Comparison of ENCODE assay signal across 7 mouse cellular contexts in genomic region chr4:62359256-62359775, GRCm38 (mm10). TPM values are rescaled to one million over a fixed set of nuclear protein-coding genes. Genes with fewer than 3 reads are reported as not detected.
DNase-seq lines count a peak whose midpoint lies in the region; ATAC-seq and TF ChIP-seq lines count a peak whose summit lies in the region.

No protein-coding gene starts in this region.

- peaks cover 10% of the 10 kb centered on the region; the same call in 1 of the 2 replicates for H3K4me1 ChIP-seq in spleen, adult 2 months (ENCODE audit: control insufficient read depth, insufficient read depth, insufficient read length)
- H3K4me1 ChIP-seq in forebrain, embryonic 10.5 days, result peaks cover 24% of the 10 kb centered on the region
- peaks cover 12% of the 10 kb centered on the region for H3K4me1 ChIP-seq in liver, embryonic 11.5 days (replicated peaks; ENCODE audit: control insufficient read depth, insufficient read depth, low read length)

- no peak for DNase-seq in spleen, adult 2 months (ENCODE audit: low read depth in 1 of 2, low spot score in 2 of 2)
- DNase-seq in spleen, postnatal 4 days (ENCODE audit: low spot score in 2 of 2), result no peak
- no peak for DNase-seq in forebrain, embryonic 10.5 days (ENCODE audit: extremely low spot score, low spot score)
- DNase-seq in liver, embryonic 11.5 days (ENCODE audit: low spot score), result no peak
- DNase-seq in ovary, postnatal 36 days (ENCODE audit: low spot score), result no peak
- DNase-seq in left cerebral cortex, postnatal 14 days (ENCODE audit: low spot score in 2 of 2), result no peak
- no peak for DNase-seq in left cerebral cortex, adult 9 months (ENCODE audit: low spot score in 2 of 2)

- intact Hi-C loops in left cerebral cortex, postnatal 14 days (cut with DNase I), result no loop called here

- no peak for TF ChIP-seq CTCF in spleen, adult 2 months (IDR thresholded peaks at IDR 0.05; ENCODE audit: extremely low read depth, insufficient read depth, insufficient read length, insufficient replicate concordance)

- no peak for ATAC-seq in liver, embryonic 11.5 days (replicated peaks; ENCODE audit: low FRiP score)

- 32% methylated on average over 7 of the region's 7 CpGs for WGBS in spleen, adult 2 months
- WGBS in forebrain, embryonic 10.5 days, result 64% methylated on average over 7 of the region's 7 CpGs
- WGBS in liver, embryonic 11.5 days, result 32% methylated on average over 7 of the region's 7 CpGs

- no peak for TF ChIP-seq POLR2A in spleen, adult 2 months (IDR thresholded peaks at IDR 0.05; ENCODE audit: low read depth, low read length)

- no peaks in the 10 kb centered on the region for H3K27me3 ChIP-seq in spleen, adult 2 months (ENCODE audit: control insufficient read depth, insufficient read depth, low read length)
- no peaks in the 10 kb centered on the region for H3K27me3 ChIP-seq in forebrain, embryonic 10.5 days (ENCODE audit: poor library complexity, severe bottlenecking)
- H3K27me3 ChIP-seq in liver, embryonic 11.5 days (replicated peaks; ENCODE audit: control insufficient read depth, insufficient read depth, low read length), result no peaks in the 10 kb centered on the region

- no peaks in the 10 kb centered on the region for H3K9me3 ChIP-seq in forebrain, embryonic 10.5 days
- H3K9me3 ChIP-seq in liver, embryonic 11.5 days (ENCODE audit: control insufficient read depth, low read length), result no peaks in the 10 kb centered on the region

- H3K27ac ChIP-seq in spleen, adult 2 months (ENCODE audit: insufficient read depth, low read length), result peak overlapping the region; percentile 92; the same call in 1 of the 2 replicates
- peak overlapping the region; percentile 89; the same call in 1 of the 2 replicates for H3K27ac ChIP-seq in forebrain, embryonic 10.5 days
- H3K27ac ChIP-seq in liver, embryonic 11.5 days (ENCODE audit: low read depth, low read length), result no peak overlapping the region

- peak overlapping the region; percentile 86 for H3K4me3 ChIP-seq in spleen, adult 2 months (ENCODE audit: extremely low read depth, insufficient read depth, insufficient read length)
- peak overlapping the region; percentile 63 for H3K4me3 ChIP-seq in forebrain, embryonic 10.5 days
- peak overlapping the region; percentile 72 for H3K4me3 ChIP-seq in liver, embryonic 11.5 days (ENCODE audit: low read depth, low read length)

- peak overlapping the region; percentile 73 for H3K9ac ChIP-seq in liver, embryonic 11.5 days (ENCODE audit: low read depth, low read length)

- peak overlapping the region; percentile 80 for H3K4me2 ChIP-seq in liver, embryonic 11.5 days

- H3K36me3 ChIP-seq in spleen, adult 2 months (ENCODE audit: control insufficient read depth, insufficient read depth, low read length), result no peaks in the 10 kb centered on the region
- H3K36me3 ChIP-seq in forebrain, embryonic 10.5 days (replicated peaks), result no peaks in the 10 kb centered on the region
- no peaks in the 10 kb centered on the region for H3K36me3 ChIP-seq in liver, embryonic 11.5 days (ENCODE audit: control insufficient read depth, insufficient read depth, low read length)

RNA-seq across cellular contexts. Expression of gene Fkbp15, which starts 1.0 kb away (rescaled TPM):
- 32.2 TPM in 2 replicates for polyA plus RNA-seq in spleen, adult 2 months (2012; rRNA removed)
- polyA plus RNA-seq in forebrain, embryonic 10.5 days (2016; fragmentation: Nextera tagmentation; extraction: Ambion mirVana), result 18.1 and 18.5 TPM in 2 replicates
- polyA plus RNA-seq in liver, embryonic 11.5 days (2014; fragmentation: Nextera tagmentation; extraction: Ambion mirVana), result 26.9 and 29.9 TPM in 2 replicates
- 10 to 100 TPM; 37.3 to 40.2 TPM for total RNA-seq in left cerebral cortex, postnatal 14 days (2021)

RNA-seq across cellular contexts. Expression of gene Slc31a1, which starts 1.2 kb away (rescaled TPM):
- polyA plus RNA-seq in spleen, adult 2 months (2012; rRNA removed), result 5.0 and 5.4 TPM in 2 replicates
- 54.9 and 55.1 TPM in 2 replicates for polyA plus RNA-seq in forebrain, embryonic 10.5 days (2016; fragmentation: Nextera tagmentation; extraction: Ambion mirVana)
- polyA plus RNA-seq in liver, embryonic 11.5 days (2014; fragmentation: Nextera tagmentation; extraction: Ambion mirVana), result 48.6 and 56.8 TPM in 2 replicates
- 10 to 100 TPM; 27.9 to 29.8 TPM for total RNA-seq in left cerebral cortex, postnatal 14 days (2021)

RNA-seq across cellular contexts. Expression of gene Cdc26, which starts 49.1 kb away (rescaled TPM):
- polyA plus RNA-seq in spleen, adult 2 months (2012; rRNA removed), result 14.1 and 14.7 TPM in 2 replicates
- polyA plus RNA-seq in forebrain, embryonic 10.5 days (2016; fragmentation: Nextera tagmentation; extraction: Ambion mirVana), result 202 and 205 TPM in 2 replicates
- polyA plus RNA-seq in liver, embryonic 11.5 days (2014; fragmentation: Nextera tagmentation; extraction: Ambion mirVana), result 155 and 156 TPM in 2 replicates
- total RNA-seq in left cerebral cortex, postnatal 14 days (2021), result 10 to 100 TPM; 46.2 to 47.1 TPM

RNA-seq across cellular contexts. Expression of gene Prpf4, which starts 49.3 kb away (rescaled TPM):
- polyA plus RNA-seq in spleen, adult 2 months (2012; rRNA removed), result 9.4 and 9.6 TPM in 2 replicates
- polyA plus RNA-seq in forebrain, embryonic 10.5 days (2016; fragmentation: Nextera tagmentation; extraction: Ambion mirVana), result 37.8 and 38.3 TPM in 2 replicates
- polyA plus RNA-seq in liver, embryonic 11.5 days (2014; fragmentation: Nextera tagmentation; extraction: Ambion mirVana), result 30.7 and 30.8 TPM in 2 replicates
- 10 to 100 TPM; 11.5 to 11.6 TPM for total RNA-seq in left cerebral cortex, postnatal 14 days (2021)
